Mouse (Mus musculus) layer of hippocampus, adult 9-10 months (tissue): Measurements from ENCODE around the gene Ghrhr.

ENCODE experiments used
- DNase-seq: peaks from one replicate; pipeline ENCODE4 v3.0.0; 2022; ENCODE audit warnings: low spot score

The Ghrhr gene

DNA sequence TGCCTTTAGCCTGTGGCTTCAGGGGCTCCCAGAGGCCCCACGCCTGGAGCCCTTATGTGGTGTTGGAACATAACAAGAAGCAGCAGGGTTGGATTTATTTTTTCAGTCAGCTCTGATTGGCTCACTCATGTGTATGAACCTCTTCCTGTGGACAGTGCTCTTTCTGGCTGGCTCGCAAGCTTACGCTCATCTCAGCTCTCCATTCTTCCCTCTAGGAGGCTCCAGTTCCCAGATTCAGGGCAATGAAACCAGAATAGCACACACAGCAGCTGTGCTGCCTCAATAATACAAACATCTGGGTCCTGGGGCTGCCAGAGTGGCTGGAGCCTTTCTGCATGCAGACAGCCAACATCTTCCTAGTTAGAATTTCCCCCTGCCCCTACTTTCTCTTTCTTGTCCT, 20.1 kb downstream of the Ghrhr start:
- DNase-seq: peak; percentile 47

DNA sequence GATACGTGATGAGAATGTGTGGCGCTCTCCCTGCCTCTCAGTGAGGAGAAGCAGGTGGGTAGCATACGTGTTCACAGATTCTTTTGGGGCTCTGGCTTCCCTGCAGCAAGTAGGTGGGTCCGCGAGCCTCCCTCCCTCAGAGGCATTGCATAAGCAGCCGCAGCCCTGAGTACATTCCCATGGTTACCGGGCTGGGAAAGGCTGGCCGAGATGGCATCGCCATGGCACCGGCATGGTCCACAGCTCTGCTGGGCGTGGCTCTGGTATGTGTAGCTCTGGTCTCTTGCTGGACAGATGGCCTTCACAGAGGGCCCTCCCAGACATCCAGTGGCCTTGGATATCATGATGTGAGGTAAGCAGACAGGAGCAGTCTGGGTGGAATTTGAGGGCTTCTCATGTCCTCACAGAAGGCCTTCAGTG, 20.5 kb downstream of the Ghrhr start:
- DNase-seq: peak; percentile 59

DNA sequence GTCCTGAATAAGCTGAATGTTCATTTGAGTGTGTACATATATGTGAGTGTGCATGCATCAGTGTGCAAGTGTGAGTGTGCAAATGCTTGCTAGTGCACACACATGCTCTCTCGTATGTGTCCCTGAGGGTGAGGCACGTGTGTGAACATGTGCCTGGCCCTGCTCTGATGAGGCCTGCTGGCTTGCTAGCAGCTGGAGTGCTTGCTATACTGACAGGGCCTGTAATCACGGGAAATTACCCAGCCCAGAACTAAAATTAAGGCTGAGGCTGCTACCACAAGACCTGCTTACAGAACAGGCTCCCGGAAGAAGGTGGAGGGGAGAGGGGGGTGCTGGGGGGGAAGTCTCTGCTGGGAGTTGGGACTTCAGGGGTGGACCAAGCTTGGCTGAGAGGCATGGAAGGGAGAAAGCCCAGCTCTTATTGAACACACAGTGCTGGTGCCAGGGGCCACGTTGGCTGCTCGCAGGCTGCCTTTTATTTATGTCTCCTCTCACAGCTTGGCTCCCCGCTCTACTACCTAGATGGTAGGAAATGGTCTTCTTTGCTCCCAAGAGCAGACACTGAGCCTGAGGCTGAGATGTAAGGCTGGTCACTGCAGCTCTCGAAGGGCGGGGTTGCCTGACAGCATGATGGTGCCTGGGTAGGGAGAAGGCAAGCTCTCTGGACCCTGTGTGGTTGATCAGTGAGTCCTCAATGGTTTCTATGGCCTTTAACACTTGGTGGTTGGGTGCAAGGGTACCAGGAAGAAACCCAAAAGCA, 23.0 kb downstream of the Ghrhr start:
- DNase-seq: no peak

DNA sequence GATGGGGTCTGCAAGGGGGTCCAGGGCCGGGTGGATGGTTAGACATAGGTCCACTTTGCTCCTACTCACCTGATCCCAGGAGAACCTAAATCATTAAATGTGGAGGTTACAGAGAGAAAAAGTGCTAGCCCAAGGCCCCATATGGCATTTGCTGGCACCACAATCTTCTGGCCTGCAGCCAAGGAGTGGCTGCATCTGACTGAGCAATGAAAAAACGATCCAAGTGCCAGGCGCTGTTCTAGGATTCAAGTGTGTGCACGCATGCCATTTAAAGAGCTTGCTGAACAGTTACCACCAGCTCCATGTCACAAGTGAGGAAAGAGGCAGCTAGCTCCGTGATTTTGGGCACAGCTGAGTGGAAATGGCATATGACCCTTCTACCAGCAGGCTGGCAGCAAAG, 23.8 kb downstream of the Ghrhr start:
- DNase-seq: peak; percentile 65

DNA sequence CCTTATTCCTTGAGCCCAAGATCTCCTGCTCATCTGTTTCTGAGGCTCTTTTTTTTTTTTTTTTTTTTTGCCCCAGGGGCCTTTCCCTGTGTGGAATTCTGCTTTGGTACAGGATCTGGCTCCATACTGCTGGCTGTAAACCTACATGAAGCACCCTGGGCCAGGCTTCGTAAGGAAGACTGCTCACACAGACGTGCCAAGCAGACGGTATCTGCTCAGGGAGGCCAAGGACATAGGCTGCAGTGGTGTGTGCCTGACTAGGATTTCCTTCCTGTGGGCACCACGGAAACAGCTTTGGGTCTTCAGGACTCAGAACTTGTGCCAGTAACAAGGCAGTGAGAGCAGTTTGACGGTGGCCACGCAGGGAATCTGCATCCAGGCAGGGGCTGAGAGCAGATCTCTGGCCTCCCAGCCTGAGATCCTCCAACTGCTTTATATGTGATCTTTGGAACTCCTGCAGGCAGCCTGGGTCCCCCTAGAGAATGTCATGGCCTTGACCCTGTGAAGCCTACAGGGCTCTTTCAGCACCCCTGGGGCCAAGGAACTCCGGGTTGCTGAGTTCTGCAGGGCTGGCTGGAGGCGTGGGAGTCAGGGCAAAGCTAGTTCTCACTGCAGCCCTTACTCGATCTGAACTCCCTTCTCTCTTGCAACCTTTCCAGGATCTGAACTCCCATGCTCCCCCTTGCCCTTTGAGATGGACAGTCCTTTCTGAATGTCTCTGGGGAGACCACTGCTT, 26.1 kb downstream of the Ghrhr start:
- no peak for DNase-seq

DNA sequence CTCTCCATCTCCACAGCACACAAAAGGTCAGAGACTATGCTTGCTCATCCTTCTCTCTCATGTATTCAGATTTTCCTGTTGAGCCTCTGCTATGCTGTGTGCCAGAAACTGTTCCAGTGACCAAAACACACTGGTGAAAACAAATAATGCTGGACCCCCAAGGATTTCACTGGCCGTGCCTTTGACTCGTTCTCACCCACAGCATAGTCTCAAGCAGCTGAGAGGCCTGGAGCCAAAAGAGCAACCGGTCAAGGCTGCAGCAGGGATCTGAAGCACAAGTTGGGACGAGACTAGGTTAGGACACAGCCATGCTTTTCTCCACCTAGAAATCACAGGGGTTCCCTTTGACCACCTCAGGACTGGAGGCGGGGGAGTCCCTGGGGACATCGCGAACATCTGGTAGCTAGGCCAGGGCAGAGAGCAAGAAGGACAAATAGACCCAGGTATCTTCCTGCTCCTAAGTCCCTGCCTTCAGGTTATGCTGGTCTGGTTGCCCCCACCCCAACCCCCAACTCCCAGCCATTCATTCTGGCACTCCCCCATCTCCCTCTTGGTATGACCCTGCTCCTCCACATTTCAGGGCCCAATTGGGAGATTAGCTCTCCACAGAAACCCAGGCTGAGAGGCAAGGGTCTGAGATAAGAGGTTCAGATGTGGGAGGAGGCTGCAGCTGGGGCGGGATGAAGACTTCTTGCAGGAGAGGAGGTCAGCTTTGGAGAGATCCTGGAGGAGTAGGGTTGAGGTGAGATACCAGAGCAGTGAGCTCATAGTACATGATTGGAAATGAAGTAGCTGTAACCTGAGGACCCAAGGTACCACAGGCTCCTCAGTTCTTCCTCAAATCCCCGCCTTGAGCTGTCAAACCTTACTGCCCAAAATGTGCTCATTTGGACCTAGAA, 27.6 kb downstream of the Ghrhr start:
- DNase-seq: no peak

DNA sequence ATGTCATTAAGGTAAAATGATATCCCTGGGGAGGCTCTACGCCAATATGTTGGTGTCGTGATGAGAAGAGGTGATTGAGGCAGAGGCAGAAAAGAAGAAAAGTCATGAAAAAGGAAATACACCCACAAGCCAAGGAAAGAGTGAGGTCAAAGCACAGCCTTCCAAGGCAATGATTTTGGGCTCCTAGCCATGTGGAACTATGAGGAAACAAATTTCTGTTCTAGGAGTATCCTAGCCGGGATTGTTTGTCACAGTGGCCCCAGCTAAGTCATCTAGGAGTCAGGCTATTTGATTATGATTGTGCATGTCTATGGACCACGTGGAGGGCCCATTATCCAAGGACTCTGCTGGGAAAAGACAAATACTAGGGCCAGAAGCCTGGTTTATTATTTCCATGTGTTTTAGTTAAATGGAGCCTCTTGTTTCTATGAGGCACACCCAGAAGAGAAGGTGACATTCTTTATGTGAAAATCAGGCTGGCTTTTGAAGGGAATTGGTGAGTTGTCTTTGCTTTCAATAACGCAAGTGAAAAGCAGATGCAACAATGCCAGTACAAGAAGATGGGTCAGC, 28.4 kb downstream of the Ghrhr start:
- no peak for DNase-seq

DNA sequence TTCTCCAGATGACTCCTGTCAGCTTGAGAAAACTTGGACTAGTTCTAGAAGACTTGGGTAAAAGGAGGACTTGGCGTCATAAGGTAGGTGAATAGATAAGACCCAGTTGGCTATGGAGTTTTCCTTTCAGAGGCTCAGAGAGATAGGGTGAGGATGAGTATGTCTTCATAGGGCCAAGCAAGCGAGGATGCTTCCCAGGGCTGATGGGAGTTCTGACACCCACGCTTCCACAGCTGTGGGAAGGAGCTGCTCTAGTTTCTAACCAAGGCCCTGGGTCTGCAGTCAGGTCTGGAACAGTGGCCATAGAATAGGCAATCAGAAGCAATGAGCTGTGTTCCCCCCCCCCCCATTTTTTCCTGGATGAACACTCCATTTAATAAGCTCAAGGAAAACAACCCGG, 31.2 kb downstream of the Ghrhr start:
- no peak for DNase-seq

DNA sequence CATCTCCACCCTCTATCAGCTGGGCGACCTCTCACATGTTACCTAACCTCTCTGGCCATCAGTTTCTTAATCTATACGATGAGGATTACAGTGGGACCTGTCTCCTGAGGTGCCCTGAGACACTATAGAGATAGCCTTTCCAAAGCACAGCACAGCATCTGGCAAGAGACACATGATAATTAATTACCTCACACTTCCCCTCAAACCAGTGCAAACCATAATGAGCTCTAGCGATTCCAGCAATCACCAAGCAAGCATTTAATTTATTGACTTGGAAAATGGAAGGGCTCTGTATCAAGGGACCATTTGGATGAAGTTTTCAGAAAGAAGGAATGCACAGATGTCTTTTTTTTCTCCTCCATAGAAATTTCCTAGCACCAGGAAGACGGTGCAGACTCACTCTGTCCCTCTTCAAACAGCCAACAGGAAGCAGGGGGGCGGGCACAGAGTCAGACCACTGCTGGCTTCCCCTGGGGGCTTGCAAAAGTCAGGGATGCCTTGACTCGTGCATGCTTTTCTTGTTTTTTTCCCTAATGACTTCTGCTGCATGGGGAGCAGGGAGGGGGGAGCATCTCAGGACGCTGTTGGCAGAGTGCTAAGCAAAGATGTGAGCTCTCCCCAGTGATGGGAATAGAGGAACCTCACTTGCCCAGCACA, 34.2 kb downstream of the Ghrhr start:
- no peak for DNase-seq

DNA sequence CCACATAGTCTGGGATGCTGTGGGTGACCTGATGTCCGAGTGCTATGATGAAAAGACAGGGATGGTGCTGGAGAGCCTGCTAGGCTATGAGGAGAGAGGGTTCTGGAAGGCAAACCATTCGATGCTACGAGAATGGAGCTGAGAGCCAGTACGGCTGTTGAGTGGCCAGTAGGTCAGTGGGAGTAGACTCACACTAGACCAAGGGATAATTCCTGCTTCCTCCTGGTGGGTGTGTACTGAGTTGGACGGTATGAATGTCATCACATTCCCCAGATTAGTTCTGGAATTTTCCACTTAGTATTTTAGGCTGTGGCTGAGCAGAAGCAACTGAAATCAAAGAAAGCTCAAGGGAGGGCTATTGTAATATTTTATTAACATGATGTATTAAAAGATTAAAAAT, 34.9 kb downstream of the Ghrhr start:
- DNase-seq: no peak

DNA sequence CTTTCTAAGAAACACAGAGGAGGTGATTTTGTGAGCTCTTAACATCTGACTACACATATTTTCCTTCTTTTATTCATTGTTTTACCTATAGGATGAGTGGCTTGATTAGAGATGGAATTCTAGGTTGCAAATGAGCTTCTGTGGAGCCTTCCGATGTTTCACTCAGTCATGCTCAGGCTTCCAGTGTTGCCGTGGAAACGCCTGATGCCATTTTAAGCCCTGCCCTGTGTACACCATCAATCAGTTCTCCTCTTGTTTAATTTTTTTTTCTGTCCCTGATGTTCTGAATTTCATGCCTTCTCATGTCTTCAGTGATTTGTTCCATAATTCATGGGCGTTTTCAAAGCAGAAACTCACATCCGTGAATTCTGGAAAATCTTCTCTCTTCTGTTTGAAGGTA, 40.1 kb downstream of the Ghrhr start:
- DNase-seq: no peak

DNA sequence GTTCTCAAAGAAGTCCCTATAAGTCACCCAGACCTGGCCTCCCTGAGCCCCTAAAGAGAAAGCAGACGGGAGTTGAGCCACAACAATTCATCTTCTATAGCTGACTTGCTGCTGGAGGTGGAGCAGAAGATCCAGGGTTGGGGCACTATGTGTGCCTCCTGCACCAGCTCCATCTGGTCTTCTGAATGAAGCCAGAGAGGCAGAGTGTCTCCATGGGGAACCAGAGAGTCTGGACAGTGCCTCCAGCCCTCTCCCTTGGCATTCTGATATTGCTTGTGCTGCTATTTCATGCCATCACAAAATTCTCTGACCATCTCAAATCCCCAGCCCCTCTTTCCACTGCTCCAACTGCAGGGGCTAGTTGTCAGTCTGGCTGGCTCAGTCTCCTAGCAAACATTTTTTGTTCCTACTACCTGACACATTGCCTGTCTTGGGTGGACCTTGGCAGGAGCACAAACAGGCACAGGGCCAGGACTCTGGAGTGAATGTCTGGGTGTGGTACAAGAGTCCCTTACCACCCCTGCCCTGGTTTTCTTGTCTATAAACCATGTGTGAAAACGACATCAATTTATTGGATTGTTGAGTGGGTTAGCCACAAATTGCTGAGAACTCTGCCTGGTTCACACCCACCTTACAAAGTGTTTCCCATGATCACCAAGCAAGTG, 42.8 kb downstream of the Ghrhr start:
- DNase-seq: no peak

DNA sequence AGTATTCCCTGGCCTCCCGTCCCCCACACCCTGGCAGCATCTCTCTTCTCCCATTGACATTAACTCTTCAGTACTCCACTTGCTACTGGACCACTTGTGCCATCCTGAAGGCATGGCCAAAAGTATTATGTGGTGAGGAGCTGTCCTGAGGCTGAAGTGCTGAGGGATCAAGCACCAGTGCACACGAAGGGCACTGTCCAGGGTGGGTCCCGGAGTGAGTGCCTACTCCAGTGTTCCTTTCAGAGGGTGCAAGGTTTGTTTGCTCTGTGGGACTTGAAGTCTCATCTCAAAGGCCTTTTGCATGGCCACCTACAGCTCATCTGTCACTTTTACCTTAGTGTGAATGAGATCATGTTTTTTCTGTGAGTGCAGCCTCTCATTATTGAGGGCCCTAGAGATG, 44.3 kb downstream of the Ghrhr start:
- DNase-seq: no peak

DNA sequence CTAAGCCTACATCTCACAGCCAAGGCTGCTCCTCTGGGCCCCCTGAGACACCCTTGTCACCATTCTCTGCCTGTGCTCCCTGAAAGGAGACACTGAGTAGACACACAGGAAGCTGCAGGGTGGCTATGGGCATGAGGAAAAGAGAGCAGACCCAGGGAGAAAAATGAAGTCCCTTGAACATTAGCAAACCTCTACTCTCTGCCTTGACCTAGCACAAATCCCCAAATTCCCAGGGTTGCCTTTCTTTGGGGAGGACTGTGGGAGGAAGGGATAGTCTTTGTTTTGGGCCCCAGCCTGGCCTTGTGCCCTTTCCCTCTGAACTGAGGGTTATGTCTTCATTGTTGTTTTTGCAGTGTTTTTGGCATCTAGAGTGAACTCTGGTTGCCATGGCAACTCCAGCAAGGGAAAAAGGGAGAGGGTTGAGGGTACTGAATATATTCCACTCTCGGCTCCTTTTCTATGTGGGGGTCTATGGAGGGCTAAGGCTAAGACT, 44.8 kb downstream of the Ghrhr start:
- no peak for DNase-seq

DNA sequence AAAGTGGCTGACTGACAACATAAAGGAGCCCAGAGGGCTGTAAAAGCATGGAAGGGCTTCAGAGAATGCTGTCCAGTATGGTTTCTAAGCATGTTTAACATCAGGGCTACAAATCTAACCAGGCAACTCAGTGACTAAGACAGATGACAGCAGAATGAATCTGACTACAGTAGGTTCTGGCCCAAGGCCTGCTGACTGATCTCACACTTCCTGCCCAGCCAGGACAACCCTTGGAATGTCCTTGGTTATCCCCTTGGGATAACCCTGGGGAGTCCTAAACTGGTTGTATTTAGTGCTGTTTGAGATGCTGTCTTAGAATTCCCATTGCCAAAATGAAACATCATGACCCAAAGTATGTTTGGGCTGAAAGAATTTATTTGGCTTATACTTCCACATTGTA, 56.0 kb downstream of the Ghrhr start:
- no peak for DNase-seq

DNA sequence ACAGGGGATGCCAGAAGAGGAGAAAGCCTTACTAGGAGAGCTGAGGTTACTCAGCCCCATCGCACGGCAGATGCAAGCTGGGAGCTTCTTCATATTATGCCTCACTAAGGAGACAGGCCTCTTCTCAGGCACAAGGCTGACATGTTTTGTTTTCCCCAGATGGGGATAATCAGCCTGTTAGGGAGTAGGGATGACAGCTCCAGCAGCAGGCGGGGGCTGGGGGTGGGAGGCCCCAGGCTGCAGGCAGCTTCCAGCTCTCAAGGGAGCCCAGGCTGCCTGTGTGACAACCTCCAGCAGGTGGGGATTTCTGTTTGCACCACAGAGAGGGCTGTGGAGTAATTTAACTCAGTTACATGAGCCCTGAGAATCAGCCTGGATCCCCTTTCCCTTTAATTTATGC, 58.3 kb downstream of the Ghrhr start:
- no peak for DNase-seq

DNA sequence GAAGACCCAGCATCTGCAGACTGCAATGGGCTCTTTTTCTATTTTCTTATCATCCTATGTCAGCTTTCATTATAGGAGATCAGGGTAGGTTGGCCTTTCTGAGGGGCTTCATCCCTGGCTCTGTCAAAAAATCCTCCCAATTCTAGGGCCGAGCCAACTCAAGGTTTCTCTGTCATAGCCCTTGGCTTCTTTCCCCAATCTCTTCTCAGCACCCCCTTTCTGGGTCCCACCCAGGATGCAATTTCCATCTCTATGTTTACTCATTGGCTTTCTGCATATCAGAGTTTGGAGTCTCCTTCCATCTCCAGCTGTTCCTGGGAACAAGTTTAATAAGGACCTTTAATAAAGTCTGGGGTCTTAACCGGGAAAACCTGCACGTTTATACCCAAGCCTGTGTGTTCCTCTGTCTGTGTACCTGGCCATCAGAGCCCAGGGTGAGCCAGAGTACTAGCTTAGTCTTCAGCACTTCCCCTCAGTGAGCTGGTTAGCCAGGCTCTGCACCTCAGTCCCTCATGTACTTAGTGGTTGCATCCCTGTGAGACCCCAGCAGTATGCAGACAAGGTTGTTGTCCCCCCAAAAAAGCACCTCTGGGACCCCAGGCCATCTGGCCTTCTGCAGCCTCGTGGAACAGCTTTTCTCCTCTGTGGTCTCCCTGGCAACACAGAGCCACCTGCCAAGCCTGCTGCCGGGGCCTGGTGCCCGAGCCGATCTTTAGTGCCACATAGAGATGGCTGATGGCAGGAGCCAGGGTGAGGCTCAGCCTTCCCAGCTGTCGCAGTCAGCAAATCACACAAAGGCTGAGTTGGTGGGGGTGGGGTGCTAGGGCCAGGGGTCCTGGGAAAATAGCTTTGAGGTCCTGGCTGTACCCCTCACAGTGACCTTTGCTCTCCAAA, 59.4 kb downstream of the Ghrhr start:
- DNase-seq: no peak

DNA sequence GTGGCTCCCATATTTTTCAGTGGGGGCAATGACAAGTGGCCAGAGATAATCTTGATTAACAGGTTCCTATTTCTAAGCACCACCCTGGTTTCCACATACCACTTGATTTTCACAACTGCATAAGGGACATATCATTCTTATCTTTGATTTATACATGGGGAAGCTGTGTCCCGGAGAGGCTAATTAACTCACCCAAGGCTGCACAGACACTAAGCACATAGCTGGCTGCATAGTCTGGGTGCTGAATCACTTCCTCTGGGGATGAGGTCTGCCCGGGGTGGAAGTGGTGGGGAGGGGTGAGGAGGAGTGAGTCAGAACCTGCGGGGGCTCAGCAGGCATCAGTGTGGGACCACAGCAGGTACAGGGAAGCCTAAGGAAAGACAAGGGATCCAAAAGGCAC, 61.8 kb downstream of the Ghrhr start:
- no peak for DNase-seq
